Mouse (Mus musculus): Measurements from ENCODE around the gene Osbpl8.

GRCm38 (mm10) chr10:111302486-111302885 is 137.9 kb downstream of the Osbpl8 start:
- no peak for TF ChIP-seq POLR2A (IDR thresholded peaks at IDR 0.05; ENCODE audit: low read depth, low read length)
- TF ChIP-seq CTCF (IDR thresholded peaks at IDR 0.05; ENCODE audit: extremely low read depth, insufficient read depth, insufficient read length, insufficient replicate concordance): no peak
